Mouse (Mus musculus): ENCODE results near the gene Kcnc3. TPM values are rescaled to one million over a fixed set of nuclear protein-coding genes. Genes with fewer than 3 reads are reported as not detected.

Gene Kcnc3
- 0.22 and 0.23 TPM in 2 replicates for polyA plus RNA-seq (2014; fragmentation: Nextera tagmentation; extraction: Ambion mirVana)

DNA sequence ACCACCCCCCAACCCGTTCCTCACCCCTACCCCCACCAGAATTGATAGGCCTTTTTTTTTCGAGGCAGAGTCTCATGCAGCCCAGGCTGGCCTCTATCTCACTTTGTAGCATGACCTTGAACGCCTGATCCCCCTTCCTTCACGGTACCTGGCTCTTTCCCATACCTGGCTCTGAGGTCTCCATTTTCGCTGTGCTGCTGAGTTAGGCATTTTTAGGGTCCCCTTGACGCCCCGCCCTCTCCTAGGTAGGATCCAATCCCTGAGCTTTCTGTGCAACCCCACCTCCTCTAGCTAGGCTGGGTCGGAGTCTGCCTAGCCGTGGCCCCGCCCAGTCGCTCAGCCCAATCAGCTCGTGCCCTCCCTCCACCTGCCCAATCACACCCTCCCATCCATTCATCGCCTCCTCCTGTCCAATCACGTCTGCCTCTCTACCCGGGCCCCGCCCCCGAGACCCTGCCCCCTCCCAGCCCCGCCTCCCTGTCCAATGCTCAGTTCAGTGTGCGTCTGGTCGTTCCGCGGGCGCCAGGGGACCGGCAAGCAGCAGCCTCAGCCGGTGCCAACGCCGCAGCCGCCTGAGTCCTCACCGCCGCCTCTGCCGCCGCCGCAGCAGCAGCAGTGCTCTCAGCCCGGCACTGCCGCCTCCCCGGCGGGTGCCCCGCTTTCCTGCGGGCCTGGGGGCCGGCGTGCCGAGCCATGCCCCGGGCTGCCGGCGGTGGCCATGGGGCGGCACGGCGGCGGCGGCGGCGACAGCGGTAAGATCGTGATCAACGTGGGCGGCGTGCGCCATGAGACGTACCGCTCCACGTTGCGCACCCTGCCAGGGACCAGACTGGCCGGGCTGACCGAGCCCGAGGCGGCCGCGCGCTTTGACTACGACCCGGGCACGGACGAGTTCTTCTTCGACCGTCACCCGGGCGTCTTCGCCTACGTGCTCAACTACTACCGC is at the start of gene Kcnc3:
Gene Kcnc3, plus strand, starts transcription at position 263 of the 946 bp plus-strand sequence.
- ATAC-seq (replicated peaks; ENCODE audit: low FRiP score) (peak; percentile 92), DNase-seq (ENCODE audit: low spot score) (peak; percentile 91)
- peaks cover 84% of the 10 kb centered on the region for H3K27me3 ChIP-seq (replicated peaks; ENCODE audit: control insufficient read depth, insufficient read depth, low read length)
- H3K9me3 ChIP-seq (ENCODE audit: control insufficient read depth, low read length): no peaks in the 10 kb centered on the region
- H3K9ac ChIP-seq (ENCODE audit: low read depth, low read length): no peak within 1 kb of the TSS
- peak within 1 kb of the TSS; percentile 91 for H3K4me2 ChIP-seq
- H3K27ac ChIP-seq (ENCODE audit: low read depth, low read length): no peak within 1 kb of the TSS
- H3K4me1 ChIP-seq (replicated peaks; ENCODE audit: control insufficient read depth, insufficient read depth, low read length): peaks cover 3% of the 10 kb centered on the region; the same call in 1 of the 2 replicates
- no peaks in the 10 kb centered on the region for H3K36me3 ChIP-seq (ENCODE audit: control insufficient read depth, insufficient read depth, low read length)
- H3K4me3 ChIP-seq (ENCODE audit: low read depth, low read length): peak within 1 kb of the TSS; percentile 54
- 1% methylated on average over 73 of the region's 80 CpGs for WGBS

DNA sequence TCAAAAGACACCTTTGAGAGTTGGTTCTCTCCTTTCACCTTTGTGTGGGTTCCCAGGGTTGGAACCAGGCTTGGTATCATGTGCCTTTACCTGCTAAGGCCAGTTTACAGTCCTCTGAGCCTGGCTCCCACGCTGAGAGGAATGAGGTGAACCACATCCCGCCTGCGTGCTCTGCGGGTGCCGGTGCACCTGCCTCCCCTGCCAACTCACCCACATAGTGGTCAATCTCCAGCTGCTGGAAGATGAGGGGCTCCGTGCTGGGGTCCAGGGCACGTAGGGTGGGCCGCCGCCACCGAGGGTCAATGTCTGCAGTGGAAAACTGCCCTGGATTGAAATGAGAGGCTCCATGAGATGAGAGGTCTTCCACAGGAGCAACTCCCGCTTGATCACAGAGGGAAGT is 47.9 kb upstream of the Kcnc3 start:
- ATAC-seq (replicated peaks; ENCODE audit: low FRiP score) (no peak), DNase-seq (ENCODE audit: low spot score) (no peak)
- H3K27me3 ChIP-seq (replicated peaks; ENCODE audit: control insufficient read depth, insufficient read depth, low read length): no peaks in the 10 kb centered on the region
- 97% methylated on average over 11 of the region's 11 CpGs for WGBS
- H3K9me3 ChIP-seq (ENCODE audit: control insufficient read depth, low read length): peaks cover 3% of the 10 kb centered on the region; the same call in 1 of the 2 replicates
- no peak overlapping the region for H3K9ac ChIP-seq (ENCODE audit: low read depth, low read length)
- H3K36me3 ChIP-seq (ENCODE audit: control insufficient read depth, insufficient read depth, low read length): peaks cover 47% of the 10 kb centered on the region
- no peak overlapping the region for H3K4me3 ChIP-seq (ENCODE audit: low read depth, low read length)
- H3K27ac ChIP-seq (ENCODE audit: low read depth, low read length): no peak overlapping the region
- H3K4me2 ChIP-seq: no peak overlapping the region
- peaks cover 7% of the 10 kb centered on the region for H3K4me1 ChIP-seq (replicated peaks; ENCODE audit: control insufficient read depth, insufficient read depth, low read length)

DNA sequence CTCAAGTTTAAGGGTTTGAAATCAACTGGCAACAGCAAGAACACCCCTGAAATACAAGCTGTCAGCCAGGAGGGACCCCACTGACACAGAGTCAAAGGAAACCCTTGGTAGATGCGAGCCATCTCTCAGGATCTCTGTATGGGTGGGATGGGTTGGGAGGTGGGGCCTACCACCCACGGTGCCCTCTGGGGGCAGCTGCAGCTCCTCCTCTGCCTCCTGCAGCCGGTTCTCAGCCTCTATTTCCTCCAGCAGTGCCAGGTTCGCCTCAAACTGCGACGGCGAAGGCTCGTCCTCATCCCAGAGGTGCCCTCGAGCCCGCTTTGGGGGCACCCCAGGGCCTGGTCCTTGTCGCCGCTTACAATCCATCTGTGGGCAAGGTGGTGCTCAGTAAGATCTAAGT is 47.4 kb upstream of the Kcnc3 start:
- Histone ChIP-seq H3K4me2 (no peak overlapping the region), H3K4me1 (replicated peaks; ENCODE audit: control insufficient read depth, insufficient read depth, low read length) (peaks cover 9% of the 10 kb centered on the region), H3K27me3 (replicated peaks; ENCODE audit: control insufficient read depth, insufficient read depth, low read length) (no peaks in the 10 kb centered on the region), H3K4me3 (ENCODE audit: low read depth, low read length) (no peak overlapping the region), H3K9me3 (ENCODE audit: control insufficient read depth, low read length) (peaks cover 3% of the 10 kb centered on the region; the same call in 1 of the 2 replicates), H3K27ac (ENCODE audit: low read depth, low read length) (no peak overlapping the region), H3K9ac (ENCODE audit: low read depth, low read length) (no peak overlapping the region), H3K36me3 (ENCODE audit: control insufficient read depth, insufficient read depth, low read length) (peaks cover 42% of the 10 kb centered on the region)
- WGBS: 85% methylated on average over 12 of the region's 12 CpGs
- DNase-seq (ENCODE audit: low spot score) (no peak), ATAC-seq (replicated peaks; ENCODE audit: low FRiP score) (no peak)

DNA sequence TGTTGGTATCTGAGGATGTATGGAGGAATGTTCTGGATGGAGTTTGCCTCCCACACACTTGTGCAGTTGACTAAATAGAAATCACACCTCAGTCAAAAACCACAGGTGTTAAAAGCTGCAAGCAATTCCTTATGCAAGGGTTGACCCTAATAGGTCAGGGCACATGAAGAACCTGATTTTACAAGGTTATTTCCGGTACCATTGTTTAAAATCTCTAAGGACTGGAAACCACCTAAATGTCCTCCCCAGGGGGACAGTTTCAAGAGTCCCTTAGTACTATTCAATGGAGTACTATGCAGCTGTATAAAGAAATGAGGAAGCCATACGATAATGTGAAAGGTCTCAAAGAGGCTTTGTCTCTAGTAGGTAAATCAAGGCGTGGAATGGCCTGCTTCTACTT is 44.2 kb upstream of the Kcnc3 start:
- 96% methylated on average over 3 of the region's 3 CpGs for WGBS
- ATAC-seq (replicated peaks; ENCODE audit: low FRiP score) (no peak), DNase-seq (ENCODE audit: low spot score) (no peak)
- H3K27ac ChIP-seq (ENCODE audit: low read depth, low read length): no peak overlapping the region
- H3K4me1 ChIP-seq (replicated peaks; ENCODE audit: control insufficient read depth, insufficient read depth, low read length): peaks cover 9% of the 10 kb centered on the region
- no peak overlapping the region for H3K4me3 ChIP-seq (ENCODE audit: low read depth, low read length)
- H3K9ac ChIP-seq (ENCODE audit: low read depth, low read length): no peak overlapping the region
- no peaks in the 10 kb centered on the region for H3K27me3 ChIP-seq (replicated peaks; ENCODE audit: control insufficient read depth, insufficient read depth, low read length)
- H3K9me3 ChIP-seq (ENCODE audit: control insufficient read depth, low read length): peaks cover 3% of the 10 kb centered on the region; the same call in 1 of the 2 replicates
- H3K4me2 ChIP-seq: no peak overlapping the region; the same call in 1 of the 2 replicates
- peaks cover 33% of the 10 kb centered on the region for H3K36me3 ChIP-seq (ENCODE audit: control insufficient read depth, insufficient read depth, low read length)

DNA sequence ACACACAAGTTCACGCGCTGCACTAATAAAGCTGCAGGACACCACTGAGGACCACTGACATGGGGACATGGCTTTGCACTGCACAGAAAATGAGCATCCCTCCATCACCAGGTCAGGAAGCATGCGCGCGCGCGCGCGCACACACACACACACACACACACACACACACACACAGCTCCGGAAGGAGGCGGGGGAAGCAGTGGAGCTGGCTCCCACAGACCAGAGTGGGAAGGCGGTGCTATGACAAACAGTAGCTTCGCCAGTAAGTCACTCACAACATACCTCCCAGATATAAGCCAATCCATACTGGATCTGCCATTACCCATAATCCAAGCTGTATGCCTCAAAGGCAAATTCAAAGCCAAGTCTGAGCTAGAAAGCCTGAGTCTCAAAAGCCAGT is 43.4 kb upstream of the Kcnc3 start:
- peaks cover 3% of the 10 kb centered on the region; the same call in 1 of the 2 replicates for H3K9me3 ChIP-seq (ENCODE audit: control insufficient read depth, low read length)
- H3K36me3 ChIP-seq (ENCODE audit: control insufficient read depth, insufficient read depth, low read length): peaks cover 37% of the 10 kb centered on the region
- peak overlapping the region; percentile 77 for H3K9ac ChIP-seq (ENCODE audit: low read depth, low read length)
- H3K27ac ChIP-seq (ENCODE audit: low read depth, low read length): no peak overlapping the region
- 97% methylated on average over 13 of the region's 13 CpGs for WGBS
- H3K4me1 ChIP-seq (replicated peaks; ENCODE audit: control insufficient read depth, insufficient read depth, low read length): peaks cover 9% of the 10 kb centered on the region
- peak overlapping the region; percentile 64 for H3K4me3 ChIP-seq (ENCODE audit: low read depth, low read length)
- DNase-seq (ENCODE audit: low spot score) (no peak), ATAC-seq (replicated peaks; ENCODE audit: low FRiP score) (no peak)
- H3K27me3 ChIP-seq (replicated peaks; ENCODE audit: control insufficient read depth, insufficient read depth, low read length): no peaks in the 10 kb centered on the region
- peak overlapping the region; percentile 85 for H3K4me2 ChIP-seq

DNA sequence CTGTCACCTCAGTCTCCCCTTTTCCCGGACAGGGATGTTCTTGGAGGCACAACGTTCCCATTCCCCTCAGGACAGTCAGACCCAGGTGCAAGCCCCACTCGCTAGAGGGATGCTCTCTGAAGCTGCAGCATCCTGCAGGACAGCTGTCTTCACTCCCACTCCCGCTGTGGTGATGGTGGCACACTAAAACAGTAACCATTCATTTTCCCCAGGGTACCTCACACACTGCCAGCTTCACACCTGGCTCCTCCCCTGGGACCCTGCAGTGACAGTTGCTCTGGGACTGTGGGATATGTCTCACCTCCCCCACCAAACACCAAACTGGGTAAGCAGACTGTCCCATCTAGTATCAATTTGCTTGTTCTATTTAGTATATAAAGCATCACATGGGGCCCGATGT is 42.7 kb upstream of the Kcnc3 start:
- Histone ChIP-seq H3K4me1 (replicated peaks; ENCODE audit: control insufficient read depth, insufficient read depth, low read length) (peaks cover 12% of the 10 kb centered on the region), H3K4me2 (peak overlapping the region; percentile 85), H3K9me3 (ENCODE audit: control insufficient read depth, low read length) (peaks cover 3% of the 10 kb centered on the region; the same call in 1 of the 2 replicates), H3K27ac (ENCODE audit: low read depth, low read length) (peak overlapping the region; percentile 75; the same call in 1 of the 2 replicates), H3K27me3 (replicated peaks; ENCODE audit: control insufficient read depth, insufficient read depth, low read length) (no peaks in the 10 kb centered on the region), H3K4me3 (ENCODE audit: low read depth, low read length) (peak overlapping the region; percentile 64), H3K36me3 (ENCODE audit: control insufficient read depth, insufficient read depth, low read length) (peaks cover 32% of the 10 kb centered on the region), H3K9ac (ENCODE audit: low read depth, low read length) (peak overlapping the region; percentile 77)
- no peak for ATAC-seq (replicated peaks; ENCODE audit: low FRiP score)
- 17% methylated on average over 5 of the region's 5 CpGs for WGBS
- no peak for DNase-seq (ENCODE audit: low spot score)

DNA sequence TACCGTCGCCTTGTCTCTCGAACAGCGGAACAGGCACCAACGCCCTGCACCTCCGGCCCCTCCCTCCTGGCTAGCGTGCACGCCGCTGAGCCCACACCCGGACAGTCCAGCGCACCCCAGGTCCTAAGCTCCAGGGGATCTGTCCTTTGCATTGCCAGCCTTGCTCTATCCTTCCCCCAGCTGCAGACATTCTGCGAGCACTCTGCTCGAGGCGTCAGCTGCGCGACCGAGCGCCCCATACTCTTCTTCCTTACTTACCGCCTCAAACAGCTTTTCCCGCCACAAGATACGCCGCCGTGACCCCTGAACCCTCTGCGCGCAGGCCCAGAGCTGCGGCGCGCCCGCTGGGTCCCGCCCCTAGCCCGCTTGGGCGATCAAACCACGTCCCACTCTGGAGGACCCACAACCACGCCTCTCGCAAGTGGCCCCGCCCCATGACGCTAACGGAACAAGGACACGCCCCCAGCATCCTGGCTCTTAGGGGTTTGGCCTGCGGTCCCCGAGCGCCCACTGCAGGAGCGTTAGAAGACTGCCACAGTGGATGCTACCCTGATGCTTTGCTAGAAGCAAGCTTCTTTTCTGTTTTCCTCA is 41.9 kb upstream of the Kcnc3 start, which contains the start of gene Pold1:
Gene Pold1, minus strand, starts transcription at position 353 of the 591 bp plus-strand sequence.
- H3K4me2 ChIP-seq: peak within 1 kb of the TSS; percentile 85
- H3K4me3 ChIP-seq (ENCODE audit: low read depth, low read length): peak within 1 kb of the TSS; percentile 64
- H3K4me1 ChIP-seq (replicated peaks; ENCODE audit: control insufficient read depth, insufficient read depth, low read length): peaks cover 17% of the 10 kb centered on the region
- ATAC-seq (replicated peaks; ENCODE audit: low FRiP score) (peak; percentile 94), DNase-seq (ENCODE audit: low spot score) (peak; percentile 99)
- H3K9me3 ChIP-seq (ENCODE audit: control insufficient read depth, low read length): peaks cover 3% of the 10 kb centered on the region; the same call in 1 of the 2 replicates
- under 1% methylated on average over 43 of the region's 43 CpGs for WGBS
- peak within 1 kb of the TSS; percentile 75 for H3K27ac ChIP-seq (ENCODE audit: low read depth, low read length)
- H3K9ac ChIP-seq (ENCODE audit: low read depth, low read length): peak within 1 kb of the TSS; percentile 77
- H3K27me3 ChIP-seq (replicated peaks; ENCODE audit: control insufficient read depth, insufficient read depth, low read length): no peaks in the 10 kb centered on the region
- H3K36me3 ChIP-seq (ENCODE audit: control insufficient read depth, insufficient read depth, low read length): peaks cover 30% of the 10 kb centered on the region

DNA sequence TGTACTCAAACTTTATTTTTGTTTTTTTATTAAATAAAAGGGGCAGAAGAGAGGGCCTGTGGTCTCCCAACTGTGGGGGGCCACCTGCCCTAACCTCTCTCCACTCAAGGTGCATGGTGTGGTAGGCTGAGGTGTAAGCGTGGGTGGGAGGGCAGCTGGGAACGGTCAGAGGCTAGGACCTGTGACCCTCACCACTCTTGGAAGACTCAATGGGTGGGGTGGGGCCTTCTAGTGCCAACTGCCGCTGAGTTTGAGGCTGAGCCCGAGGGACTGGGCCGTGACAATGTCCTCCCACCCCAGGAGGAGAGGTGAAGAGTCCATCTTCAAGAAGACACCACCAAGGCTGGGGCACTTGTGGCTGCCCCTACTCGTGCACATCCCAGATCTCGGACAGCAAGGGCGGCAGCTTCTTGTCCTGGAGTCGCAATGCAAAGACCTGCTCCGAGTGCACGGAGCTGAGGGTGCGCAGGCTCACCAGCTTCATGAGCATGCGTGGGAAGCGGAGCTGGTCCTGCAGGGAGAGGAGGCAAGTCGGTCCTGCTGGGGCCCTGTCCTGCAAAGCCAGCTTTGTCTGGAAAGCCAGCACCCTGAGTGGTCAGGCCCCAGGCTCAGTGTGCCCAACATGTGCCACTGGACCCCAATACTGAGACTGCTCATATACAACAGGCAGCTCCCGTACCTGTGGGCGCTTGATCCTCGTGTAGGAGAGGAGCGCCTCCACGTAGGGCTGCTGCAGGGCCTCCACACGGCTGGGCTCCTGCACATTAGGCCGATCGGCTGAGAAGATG is 40.6 kb upstream of the Kcnc3 start:
- Histone ChIP-seq H3K9ac (ENCODE audit: low read depth, low read length) (no peak overlapping the region), H3K4me3 (ENCODE audit: low read depth, low read length) (no peak overlapping the region), H3K4me2 (no peak overlapping the region), H3K4me1 (replicated peaks; ENCODE audit: control insufficient read depth, insufficient read depth, low read length) (peaks cover 17% of the 10 kb centered on the region), H3K27me3 (replicated peaks; ENCODE audit: control insufficient read depth, insufficient read depth, low read length) (no peaks in the 10 kb centered on the region), H3K36me3 (ENCODE audit: control insufficient read depth, insufficient read depth, low read length) (peaks cover 30% of the 10 kb centered on the region), H3K9me3 (ENCODE audit: control insufficient read depth, low read length) (peaks cover 3% of the 10 kb centered on the region; the same call in 1 of the 2 replicates), H3K27ac (ENCODE audit: low read depth, low read length) (no peak overlapping the region)
- no peak for DNase-seq (ENCODE audit: low spot score)
- ATAC-seq (replicated peaks; ENCODE audit: low FRiP score): no peak
- 95% methylated on average over 23 of the region's 23 CpGs for WGBS
